Mouse (Mus musculus) E14TG2a.4 (cell line): Measurements from ENCODE around the gene Efnb1.

Experiments used
- CTCF ChIP-seq: conservative IDR thresholded peaks from 2 replicates; pipeline ENCODE4 v1.5.1; 2014; ENCODE audit warnings: low read length
- NANOG ChIP-seq: IDR thresholded peaks from 2 replicates; pipeline ENCODE4 v1.6.1; 2014; ENCODE audit warnings: borderline replicate concordance, low read length, mixed read lengths
- POU5F1 ChIP-seq: IDR thresholded peaks from 2 replicates; pipeline ENCODE4 v1.6.1; 2014; ENCODE audit warnings: low read length, borderline replicate concordance

GRCm38 (mm10) chrX:99164111-99164510 lies 28.2 kb downstream of the Efnb1 start:
- TF ChIP-seq CTCF (no peak), NANOG (no peak), POU5F1 (no peak)
